7 mouse cellular contexts compared by ENCODE assay signal in the genomic region with DNA sequence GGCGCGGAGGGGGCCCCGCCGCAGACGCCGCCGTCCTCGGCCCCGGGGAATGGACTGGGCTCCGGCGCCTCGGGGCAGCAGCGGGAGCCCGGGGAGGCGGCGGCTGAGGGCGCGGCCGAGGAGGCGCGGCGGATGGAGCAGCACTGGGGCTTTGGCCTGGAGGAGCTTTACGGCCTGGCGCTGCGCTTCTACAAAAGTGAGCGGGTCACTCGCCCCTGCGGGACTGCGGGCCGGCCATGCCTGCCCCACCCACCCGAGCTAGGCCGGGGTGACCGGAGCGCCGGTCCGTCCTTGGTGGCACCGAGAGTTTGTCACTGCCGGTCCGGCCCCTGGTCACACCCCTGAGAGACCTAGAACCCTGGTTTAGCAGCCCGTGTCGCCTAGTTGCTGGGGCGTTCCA. TPM values are rescaled to one million over a fixed set of nuclear protein-coding genes. Genes with fewer than 3 reads are reported as not detected.
A peak's percentile ranks its signal among the peaks of the same experiment; 100 is the strongest.
DNase-seq lines count a peak whose midpoint lies in the region; ATAC-seq and TF ChIP-seq lines count a peak whose summit lies in the region.

No protein-coding gene starts in this region.

- no peaks in the 10 kb centered on the region for H3K36me3 ChIP-seq in embryonic facial prominence, embryonic 11.5 days (replicated peaks; ENCODE audit: control insufficient read depth, insufficient read depth, low read depth, low read length)
- no peaks in the 10 kb centered on the region for H3K36me3 ChIP-seq in hindbrain, postnatal 0 days (ENCODE audit: insufficient read depth, low read length)
- no peaks in the 10 kb centered on the region for H3K36me3 ChIP-seq in testis, adult 2 months (ENCODE audit: control insufficient read depth, insufficient read depth, low read length)

- peaks cover 14% of the 10 kb centered on the region for H3K4me1 ChIP-seq in lung, adult 2 months (ENCODE audit: control insufficient read depth, insufficient read depth, low read length)
- H3K4me1 ChIP-seq in embryonic facial prominence, embryonic 11.5 days (ENCODE audit: control insufficient read depth, insufficient read depth, low read length), result no peaks in the 10 kb centered on the region
- H3K4me1 ChIP-seq in hindbrain, postnatal 0 days (ENCODE audit: insufficient read depth, low read length), result peaks cover 12% of the 10 kb centered on the region
- no peaks in the 10 kb centered on the region for H3K4me1 ChIP-seq in testis, adult 2 months (ENCODE audit: control insufficient read depth, insufficient read depth, low read length)

- H3K4me3 ChIP-seq in lung, adult 2 months (replicated peaks; ENCODE audit: extremely low read depth, low read depth, low read length), result peak overlapping the region; percentile 98
- H3K4me3 ChIP-seq in embryonic facial prominence, embryonic 11.5 days (ENCODE audit: low read depth, low read length), result peak overlapping the region; percentile 99
- H3K4me3 ChIP-seq in hindbrain, postnatal 0 days (ENCODE audit: low read length), result peak overlapping the region; percentile 99
- H3K4me3 ChIP-seq in testis, adult 2 months (ENCODE audit: control insufficient read depth, low read depth, low read length), result peak overlapping the region; percentile 95

- no peak for TF ChIP-seq POLR2A in lung, adult 2 months (IDR thresholded peaks at IDR 0.05; ENCODE audit: borderline replicate concordance, extremely low read depth, low read depth, low read length)
- TF ChIP-seq POLR2A in testis, adult 2 months (IDR thresholded peaks at IDR 0.05; ENCODE audit: control insufficient read depth, low read depth, low read length), result no peak

- H3K9me3 ChIP-seq in embryonic facial prominence, embryonic 11.5 days (replicated peaks; ENCODE audit: control insufficient read depth, low read length), result no peaks in the 10 kb centered on the region
- H3K9me3 ChIP-seq in hindbrain, postnatal 0 days (ENCODE audit: low read length), result no peaks in the 10 kb centered on the region

- peak; percentile 74 for ATAC-seq in embryonic facial prominence, embryonic 11.5 days (replicated peaks; ENCODE audit: insufficient number of reproducible peaks, low FRiP score, low TSS enrichment, low read depth)
- peak; percentile 80 for ATAC-seq in hindbrain, postnatal 0 days

- peak overlapping the region; percentile 93 for H3K27ac ChIP-seq in embryonic facial prominence, embryonic 11.5 days (replicated peaks; ENCODE audit: low read depth, low read length)
- H3K27ac ChIP-seq in hindbrain, postnatal 0 days, result peak overlapping the region; percentile 93
- peak overlapping the region; percentile 86 for H3K27ac ChIP-seq in testis, adult 2 months (ENCODE audit: control insufficient read depth, insufficient read depth, low read depth, low read length)

- no peak for TF ChIP-seq CTCF in lung, adult 2 months (IDR thresholded peaks at IDR 0.05; ENCODE audit: insufficient read depth, low read length)
- no peak for TF ChIP-seq CTCF in hindbrain, postnatal 0 days (IDR thresholded peaks at IDR 0.05; ENCODE audit: low read depth)
- no peak for TF ChIP-seq CTCF in testis, adult 2 months (IDR thresholded peaks at IDR 0.05; ENCODE audit: control insufficient read depth, insufficient read depth, insufficient replicate concordance, low read depth, low read length)

- whole genome bisulfite sequencing in lung, adult 2 months, result under 1% methylated on average over 42 of the region's 42 CpGs
- under 1% methylated on average over 40 of the region's 42 CpGs for WGBS in embryonic facial prominence, embryonic 11.5 days
- WGBS in hindbrain, postnatal 0 days, result under 1% methylated on average over 34 of the region's 42 CpGs

- H3K4me2 ChIP-seq in embryonic facial prominence, embryonic 11.5 days (ENCODE audit: low read depth, low read length), result peak overlapping the region; percentile 38
- peak overlapping the region; percentile 84 for H3K4me2 ChIP-seq in hindbrain, postnatal 0 days (ENCODE audit: low read depth, low read length)

- H3K27me3 ChIP-seq in embryonic facial prominence, embryonic 11.5 days (ENCODE audit: control insufficient read depth, insufficient read depth, low read length), result no peaks in the 10 kb centered on the region
- H3K27me3 ChIP-seq in hindbrain, postnatal 0 days (ENCODE audit: insufficient read depth, low read length), result no peaks in the 10 kb centered on the region
- no peaks in the 10 kb centered on the region for H3K27me3 ChIP-seq in testis, adult 2 months (ENCODE audit: control insufficient read depth, insufficient read depth, low read length)

- no peak for DNase-seq in lung, adult 2 months
- no peak for DNase-seq in lung, postnatal 4 days
- DNase-seq in embryonic facial prominence, embryonic 11.5 days (ENCODE audit: low spot score), result no peak
- no peak for DNase-seq in hindbrain, postnatal 0 days (ENCODE audit: low spot score)
- peak; percentile 22 for DNase-seq in lung, postnatal 14 days
- no peak for DNase-seq in spleen, adult 12 weeks (ENCODE audit: low spot score)

- H3K9ac ChIP-seq in embryonic facial prominence, embryonic 11.5 days (replicated peaks; ENCODE audit: low read length), result peak overlapping the region; percentile 97
- H3K9ac ChIP-seq in hindbrain, postnatal 0 days (replicated peaks; ENCODE audit: low read length), result peak overlapping the region; percentile 97

RNA-seq across cellular contexts. Expression of a gene that starts 0.3 kb away (rescaled TPM):
- polyA plus RNA-seq in lung, adult 2 months (2012; rRNA removed), result 12.2 and 15.0 TPM in 2 replicates
- polyA plus RNA-seq in embryonic facial prominence, embryonic 11.5 days (2014; fragmentation: Nextera tagmentation; extraction: Ambion mirVana), result 19.1 and 20.3 TPM in 2 replicates
- 28.3 and 32.6 TPM in 2 replicates for total RNA-seq in hindbrain, postnatal 0 days (2014; rRNA removed)
- 18.4 and 19.2 TPM in 2 replicates for polyA plus RNA-seq in hindbrain, postnatal 0 days (2015; fragmentation: Nextera tagmentation; extraction: Ambion mirVana)
- 14.9 and 17.6 TPM in 2 replicates for polyA plus RNA-seq in testis, adult 2 months (2012; rRNA removed)

RNA-seq across cellular contexts. Expression of a gene that starts 29.3 kb away (rescaled TPM):
- not detected in 2 replicates for polyA plus RNA-seq in lung, adult 2 months (2012; rRNA removed)
- polyA plus RNA-seq in embryonic facial prominence, embryonic 11.5 days (2014; fragmentation: Nextera tagmentation; extraction: Ambion mirVana), result 0.20 and 0.74 TPM in 2 replicates
- total RNA-seq in hindbrain, postnatal 0 days (2014; rRNA removed), result not detected in 2 replicates
- not detected in 2 replicates for polyA plus RNA-seq in hindbrain, postnatal 0 days (2015; fragmentation: Nextera tagmentation; extraction: Ambion mirVana)
- polyA plus RNA-seq in testis, adult 2 months (2012; rRNA removed), result not detected in 2 replicates
